Mouse (Mus musculus) forebrain, postnatal 0 days (tissue): Measurements from ENCODE around the gene Dcst2. TPM values are rescaled to one million over a fixed set of nuclear protein-coding genes. Genes with fewer than 3 reads are reported as not detected.

Experiments used
- ATAC-seq: fragments of 200-750 bp; cut with Nextera tagmentation; 2 replicates; pipeline ENCODE4 v1.8.0; 2017; ENCODE audit warnings: mild to moderate bottlenecking, moderate library complexity
- DNase-seq: peaks from one replicate; pipeline ENCODE4 v3.0.0-alpha.2; 2015
- H3K27ac ChIP-seq: fragments of 300-500 bp; sonication (generic); 2 replicates; pipeline ENCODE4 v1.5.1; 2014; ENCODE audit warnings: low read depth, mild to moderate bottlenecking, antibody characterized with exemption, low read length, moderate library complexity, mixed read lengths
- H3K27me3 ChIP-seq: fragments of 300-500 bp; sonication (generic); 2 replicates; pipeline ENCODE4 v1.6.1; 2014; ENCODE audit warnings: mild to moderate bottlenecking, low read length, mixed read lengths; ENCODE audit not compliant: insufficient read depth
- H3K36me3 ChIP-seq: fragments of 300-500 bp; sonication (generic); 2 replicates; pipeline ENCODE4 v1.6.1; 2014; ENCODE audit warnings: mild to moderate bottlenecking, moderate library complexity; ENCODE audit not compliant: insufficient read depth
- H3K4me1 ChIP-seq: fragments of 300-500 bp; sonication (generic); 2 replicates; pipeline ENCODE4 v1.6.1; 2014; ENCODE audit warnings: antibody characterized with exemption; ENCODE audit not compliant: insufficient read depth
- H3K4me2 ChIP-seq: fragments of 300-500 bp; sonication (generic); 2 replicates; pipeline ENCODE4 v1.6.1; 2014; ENCODE audit warnings: low read depth, mild to moderate bottlenecking, moderate library complexity
- H3K4me3 ChIP-seq: fragments of 300-500 bp; sonication (generic); 2 replicates; pipeline ENCODE4 v1.5.1; 2014; ENCODE audit warnings: low read depth, low read length, mixed read lengths
- H3K9ac ChIP-seq: fragments of 300-500 bp; sonication (generic); 2 replicates; pipeline ENCODE4 v1.6.1; 2014; ENCODE audit warnings: mild to moderate bottlenecking
- H3K9me3 ChIP-seq: fragments of 300-500 bp; sonication (generic); 2 replicates; pipeline ENCODE4 v1.6.1; 2016; ENCODE audit warnings: low read length
- CTCF ChIP-seq: sonication (generic); IDR thresholded peaks from 2 replicates; pipeline ENCODE4 v1.5.1; 2016; ENCODE audit warnings: antibody characterized with exemption, control low read depth, low read depth
- WGBS: fragments of 180-500 bp; shearing (Covaris S2); extraction: QIAGEN DNeasy Blood & Tissue Kit; methylation state at CpG from one replicate; pipeline ENCODE4 v1.1.7; 2014; 5-methylcytosine and 5-hydroxymethylcytosine counted together
- polyA plus RNA-seq: library from polyadenylated mRNA; unstranded; fragments of >200 nt; fragmentation: Nextera tagmentation; extraction: Ambion mirVana; gene quantifications from 2 replicates; pipeline ENCODE4 v1.2.1, GENCODE M21; 2015
- total RNA-seq: library from RNA; depleted of rRNA; stranded (reverse); fragments of >200 nt; gene quantifications from 2 replicates; pipeline ENCODE4 v1.2.3, GENCODE M21; 2014

Dcst2 gene
- total and polyA plus RNA-seq, 2 experiments from 2014 or later: 0.19 to 0.56 TPM

DNA sequence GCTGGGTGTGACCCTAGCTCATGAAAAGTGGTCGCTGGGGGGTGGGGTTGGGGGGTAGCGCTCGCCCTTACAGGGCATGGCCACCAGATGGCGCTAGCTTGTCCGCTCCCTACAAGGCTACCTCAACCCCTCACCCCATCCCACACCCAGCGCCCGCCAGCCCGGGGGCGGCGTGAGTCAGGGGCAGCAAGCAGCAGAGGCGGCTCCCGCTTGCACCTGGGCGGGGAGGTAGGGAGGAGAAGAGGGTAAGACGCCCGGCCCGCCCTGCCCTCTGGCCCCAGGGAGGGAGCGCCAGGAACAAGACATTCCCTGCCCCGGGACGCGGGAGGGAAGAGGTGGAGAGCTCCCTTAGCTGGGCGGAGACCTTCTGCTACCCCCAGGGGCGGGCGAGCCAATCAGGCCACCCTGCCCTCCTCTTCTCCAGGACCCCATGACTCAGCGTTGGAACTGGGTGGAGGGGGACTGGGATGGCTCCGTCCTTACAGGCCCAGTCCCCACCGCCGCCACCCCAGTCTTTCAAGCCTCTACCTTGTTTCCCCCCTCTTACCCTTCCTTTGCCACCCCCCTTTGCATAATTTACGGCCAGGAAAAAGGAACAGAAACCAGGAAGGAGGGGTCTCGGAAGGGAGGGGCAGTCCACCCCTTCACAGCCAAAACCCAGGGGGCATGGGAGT lies 16.8 kb downstream of the Dcst2 start:
- Histone ChIP-seq H3K9me3 (no peaks in the 10 kb centered on the region), H3K9ac (peak overlapping the region; percentile 72), H3K4me2 (peak overlapping the region; percentile 88), H3K27ac (peak overlapping the region; percentile 50), H3K4me1 (peaks cover 4% of the 10 kb centered on the region), H3K36me3 (no peaks in the 10 kb centered on the region), H3K27me3 (no peaks in the 10 kb centered on the region), H3K4me3 (peak overlapping the region; percentile 54)
- 3% methylated on average over 29 of the region's 29 CpGs for WGBS
- ATAC-seq (peak; percentile 95), DNase-seq (peak; percentile 84)
- TF ChIP-seq CTCF: peak; percentile 93

DNA sequence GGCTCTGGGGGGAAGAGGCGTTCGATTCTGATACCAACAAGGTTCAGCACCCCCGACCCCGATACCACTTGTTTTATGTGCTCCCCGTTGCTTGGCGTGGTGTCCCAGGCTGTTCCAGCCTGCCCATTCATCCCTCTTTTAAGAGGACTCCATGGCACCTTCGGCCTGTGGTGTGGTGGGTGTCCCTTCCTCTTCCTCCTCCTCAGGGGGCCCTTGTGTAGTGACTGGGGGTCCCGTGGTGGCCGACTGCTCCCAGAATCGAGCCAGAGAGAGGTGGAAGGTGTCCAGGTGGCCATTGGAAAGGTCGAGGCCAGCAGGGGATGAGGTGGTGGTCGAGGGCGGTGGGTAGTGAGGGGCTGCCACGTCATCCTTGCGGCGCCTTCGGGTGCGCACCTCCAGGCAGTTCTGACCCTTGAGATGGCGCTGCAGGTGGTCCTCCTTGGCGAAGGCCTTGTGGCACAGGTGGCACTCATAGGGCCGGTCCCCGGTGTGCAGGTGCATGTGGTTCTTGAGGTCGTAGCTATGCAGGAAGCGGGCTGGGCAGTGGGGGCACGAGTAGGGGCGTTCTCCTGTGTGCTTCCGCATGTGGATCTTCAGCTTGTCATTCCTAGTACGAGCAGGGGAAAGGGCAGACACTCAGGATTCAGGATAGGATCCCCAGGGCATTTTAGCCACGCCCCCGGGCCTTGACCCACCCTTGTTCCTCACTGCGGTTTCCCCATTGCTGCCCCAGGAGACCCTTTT lies 17.8 kb downstream of the Dcst2 start:
- H3K27ac ChIP-seq: no peak overlapping the region
- no peak overlapping the region for H3K9ac ChIP-seq
- WGBS: 89% methylated on average over 31 of the region's 31 CpGs
- ATAC-seq (no peak), DNase-seq (no peak)
- no peaks in the 10 kb centered on the region for H3K27me3 ChIP-seq
- H3K4me2 ChIP-seq: no peak overlapping the region
- no peak for TF ChIP-seq CTCF
- H3K36me3 ChIP-seq: no peaks in the 10 kb centered on the region
- peaks cover 4% of the 10 kb centered on the region for H3K4me1 ChIP-seq
- no peaks in the 10 kb centered on the region for H3K9me3 ChIP-seq
- H3K4me3 ChIP-seq: no peak overlapping the region

DNA sequence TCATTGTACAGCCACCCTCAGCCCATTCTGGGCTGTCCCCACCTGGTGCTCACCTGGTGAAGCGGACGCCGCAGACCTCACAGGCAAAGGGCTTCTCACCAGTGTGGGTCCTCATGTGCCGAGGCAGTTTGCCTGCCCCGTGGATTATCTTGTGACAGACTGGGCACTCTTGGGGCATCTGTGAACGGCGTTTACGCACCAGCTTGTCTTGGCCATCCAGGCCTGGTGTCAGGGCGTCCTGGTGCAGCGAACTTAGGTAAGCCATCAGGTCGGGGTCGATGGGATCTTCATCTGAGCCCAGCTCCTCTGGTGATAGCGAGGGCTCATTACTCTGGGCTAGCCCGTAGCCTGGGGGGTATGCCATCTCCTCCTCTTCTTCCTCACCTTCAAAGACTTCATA lies 18.5 kb downstream of the Dcst2 start:
- Histone ChIP-seq H3K4me2 (no peak overlapping the region), H3K9me3 (no peaks in the 10 kb centered on the region), H3K27ac (no peak overlapping the region), H3K4me3 (no peak overlapping the region), H3K4me1 (peaks cover 4% of the 10 kb centered on the region), H3K9ac (no peak overlapping the region), H3K27me3 (no peaks in the 10 kb centered on the region), H3K36me3 (no peaks in the 10 kb centered on the region)
- DNase-seq (no peak), ATAC-seq (no peak)
- 93% methylated on average over 14 of the region's 14 CpGs for WGBS
- TF ChIP-seq CTCF: no peak

DNA sequence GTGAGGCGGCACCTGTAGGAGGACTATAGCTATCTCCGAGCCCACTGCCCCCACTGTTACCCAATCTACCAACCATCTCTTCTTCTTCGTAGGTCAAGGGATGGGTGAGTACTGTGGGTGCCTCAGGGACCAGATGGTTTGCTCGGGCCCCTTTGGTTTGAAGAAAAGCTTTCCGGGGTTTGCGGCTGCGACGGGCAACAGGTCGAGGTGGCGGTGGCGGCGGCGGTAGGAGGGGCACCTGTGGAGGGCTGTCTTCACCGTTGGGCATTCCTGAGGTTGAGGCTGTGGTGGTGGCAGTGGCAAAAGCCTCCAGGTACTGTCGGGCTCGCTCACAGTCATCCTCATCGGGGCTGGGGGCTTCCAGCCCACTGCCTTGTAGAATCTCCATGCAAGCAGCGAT lies 18.9 kb downstream of the Dcst2 start:
- H3K4me3 ChIP-seq: no peak overlapping the region
- H3K4me1 ChIP-seq: peaks cover 4% of the 10 kb centered on the region
- H3K27ac ChIP-seq: no peak overlapping the region
- H3K36me3 ChIP-seq: no peaks in the 10 kb centered on the region
- H3K27me3 ChIP-seq: no peaks in the 10 kb centered on the region
- ATAC-seq (no peak), DNase-seq (no peak)
- H3K9me3 ChIP-seq: no peaks in the 10 kb centered on the region
- 95% methylated on average over 18 of the region's 18 CpGs for WGBS
- H3K4me2 ChIP-seq: no peak overlapping the region
- no peak overlapping the region for H3K9ac ChIP-seq
- TF ChIP-seq CTCF: no peak

DNA sequence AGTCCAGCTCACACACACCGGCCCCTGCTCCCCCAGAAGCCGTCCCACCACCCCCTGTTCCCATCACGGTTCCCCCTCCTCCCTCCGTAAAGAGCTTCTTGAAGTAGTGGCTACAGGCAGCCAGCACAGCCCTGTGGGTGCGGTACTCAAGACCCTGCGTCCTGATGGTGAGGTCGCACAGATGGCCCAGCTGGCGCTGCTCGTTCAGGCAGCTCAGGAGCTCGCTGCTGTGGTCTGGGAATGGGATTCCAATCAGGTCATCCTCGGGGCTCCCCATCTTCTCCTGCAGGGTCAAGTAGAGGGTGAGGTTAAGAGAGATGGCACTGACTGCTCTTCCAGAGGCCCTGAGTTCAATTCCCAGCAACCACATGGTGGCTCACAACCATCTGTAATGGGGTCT lies 19.5 kb downstream of the Dcst2 start:
- H3K4me3 ChIP-seq: no peak overlapping the region
- no peak overlapping the region for H3K4me2 ChIP-seq
- H3K4me1 ChIP-seq: peaks cover 4% of the 10 kb centered on the region
- H3K27ac ChIP-seq: no peak overlapping the region
- H3K36me3 ChIP-seq: no peaks in the 10 kb centered on the region
- no peak overlapping the region for H3K9ac ChIP-seq
- no peaks in the 10 kb centered on the region for H3K27me3 ChIP-seq
- no peak for ATAC-seq
- WGBS: 87% methylated on average over 11 of the region's 11 CpGs
- TF ChIP-seq CTCF: no peak
- no peaks in the 10 kb centered on the region for H3K9me3 ChIP-seq
- DNase-seq: no peak

DNA sequence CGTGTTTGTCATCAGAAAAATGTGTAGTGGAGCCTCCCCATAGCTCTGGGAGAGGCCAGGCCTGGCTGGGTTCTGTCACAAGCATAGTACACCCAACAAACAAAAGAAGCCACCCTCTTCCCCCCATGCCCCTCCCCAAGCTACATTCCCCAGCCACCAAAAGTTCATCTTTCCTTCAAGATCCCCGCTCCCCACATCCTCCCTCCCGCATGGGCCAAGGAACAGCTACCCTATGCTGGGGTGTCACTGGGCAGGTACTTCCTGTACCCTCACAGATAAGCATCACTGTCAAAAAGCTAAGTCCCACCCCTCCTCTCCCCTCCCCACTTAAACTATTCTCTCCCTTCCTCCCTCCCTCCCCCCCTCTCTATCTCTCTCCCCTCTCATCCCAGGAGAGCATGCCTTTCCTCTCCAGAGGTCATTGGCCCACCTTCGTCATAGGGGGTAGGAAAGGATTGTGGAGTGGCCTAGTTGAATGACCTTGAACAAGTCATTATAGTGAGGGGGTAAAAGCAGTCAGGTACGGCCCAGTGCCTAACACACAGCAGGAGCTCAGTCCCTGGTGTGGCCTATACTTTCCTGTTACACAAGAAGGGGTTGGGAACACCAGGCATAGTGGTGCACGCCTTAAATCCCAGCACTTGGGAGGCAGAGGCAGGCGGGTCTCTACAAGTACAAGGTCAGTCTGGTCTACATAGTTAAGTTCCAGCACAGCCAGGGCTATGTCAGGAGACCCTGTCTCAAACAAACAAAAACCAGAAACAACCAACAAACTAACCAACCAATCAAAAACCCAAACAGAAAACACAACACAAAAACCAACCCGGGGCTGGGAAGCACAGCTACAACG lies 20.5 kb downstream of the Dcst2 start:
- no peak for DNase-seq
- 87% methylated on average over 9 of the region's 9 CpGs for WGBS
- Histone ChIP-seq H3K4me3 (no peak overlapping the region), H3K36me3 (no peaks in the 10 kb centered on the region), H3K9ac (no peak overlapping the region), H3K9me3 (no peaks in the 10 kb centered on the region), H3K4me2 (no peak overlapping the region), H3K27me3 (no peaks in the 10 kb centered on the region), H3K27ac (no peak overlapping the region), H3K4me1 (peaks cover 4% of the 10 kb centered on the region)
- ATAC-seq: no peak
- no peak for TF ChIP-seq CTCF
